Mouse (Mus musculus): Measurements from ENCODE around the gene Cdh10. TPM values are rescaled to one million over a fixed set of nuclear protein-coding genes. Genes with fewer than 3 reads are reported as not detected.

Cdh10 gene
- polyA plus RNA-seq, 1 experiment from 2014 or later, result not detected

- Histone ChIP-seq H3K36me3 (replicated peaks) (no peaks in the 10 kb centered on the region), H3K27me3 (no peaks in the 10 kb centered on the region), H3K9me3 (replicated peaks) (no peaks in the 10 kb centered on the region), H3K4me3 (replicated peaks) (no peak overlapping the region), H3K4me2 (no peak overlapping the region), H3K27ac (replicated peaks) (no peak overlapping the region), H3K9ac (no peak overlapping the region), H3K4me1 (replicated peaks) (no peaks in the 10 kb centered on the region)
- no peak for ATAC-seq (ENCODE audit: insufficient read depth)
- WGBS (ENCODE audit: insufficient replicate concordance), result 80% methylated on average over 3 of the region's 3 CpGs
These were observed 166.1 kb downstream of the Cdh10 start for GRCm38 (mm10) chr15:18984891-18985290.

GRCm38 (mm10) chr15:18987671-18988070 lies 168.9 kb downstream of the Cdh10 start:
- no peak for ATAC-seq (ENCODE audit: insufficient read depth)
- Histone ChIP-seq H3K27me3 (no peaks in the 10 kb centered on the region), H3K27ac (replicated peaks) (no peak overlapping the region), H3K4me3 (replicated peaks) (no peak overlapping the region), H3K9me3 (replicated peaks) (no peaks in the 10 kb centered on the region), H3K4me1 (replicated peaks) (no peaks in the 10 kb centered on the region), H3K36me3 (replicated peaks) (no peaks in the 10 kb centered on the region), H3K9ac (no peak overlapping the region), H3K4me2 (no peak overlapping the region)
- WGBS (ENCODE audit: insufficient replicate concordance), result 57% methylated on average over 1 of the region's 1 CpGs

- H3K27me3 ChIP-seq, result no peaks in the 10 kb centered on the region
- no peak overlapping the region for H3K4me3 ChIP-seq (replicated peaks)
- H3K27ac ChIP-seq (replicated peaks), result no peak overlapping the region
- no peaks in the 10 kb centered on the region for H3K9me3 ChIP-seq (replicated peaks)
- H3K36me3 ChIP-seq (replicated peaks), result no peaks in the 10 kb centered on the region
- no peak for ATAC-seq (ENCODE audit: insufficient read depth)
- H3K9ac ChIP-seq, result no peak overlapping the region
- no peaks in the 10 kb centered on the region for H3K4me1 ChIP-seq (replicated peaks)
- no peak overlapping the region for H3K4me2 ChIP-seq
These were observed 174.8 kb downstream of the Cdh10 start for GRCm38 (mm10) chr15:18993512-18993911.

- ATAC-seq (ENCODE audit: insufficient read depth), result no peak
- no peak overlapping the region for H3K4me2 ChIP-seq
- no peaks in the 10 kb centered on the region for H3K27me3 ChIP-seq
- H3K9ac ChIP-seq, result no peak overlapping the region
- H3K27ac ChIP-seq (replicated peaks), result no peak overlapping the region
- WGBS (ENCODE audit: insufficient replicate concordance), result 51% methylated on average over 4 of the region's 4 CpGs
- H3K36me3 ChIP-seq (replicated peaks), result no peaks in the 10 kb centered on the region
- H3K4me3 ChIP-seq (replicated peaks), result no peak overlapping the region
- H3K9me3 ChIP-seq (replicated peaks), result no peaks in the 10 kb centered on the region
- no peaks in the 10 kb centered on the region for H3K4me1 ChIP-seq (replicated peaks)
These were observed 175.5 kb downstream of the Cdh10 start for GRCm38 (mm10) chr15:18994294-18994693.

GRCm38 (mm10) chr15:19010829-19011228 lies 192.1 kb downstream of the Cdh10 start:
- Histone ChIP-seq H3K9me3 (replicated peaks) (no peaks in the 10 kb centered on the region), H3K4me1 (replicated peaks) (no peaks in the 10 kb centered on the region), H3K4me3 (replicated peaks) (no peak overlapping the region), H3K4me2 (no peak overlapping the region), H3K27ac (replicated peaks) (no peak overlapping the region), H3K36me3 (replicated peaks) (no peaks in the 10 kb centered on the region), H3K27me3 (no peaks in the 10 kb centered on the region), H3K9ac (no peak overlapping the region)
- WGBS (ENCODE audit: insufficient replicate concordance), result 76% methylated on average over 10 of the region's 10 CpGs
- no peak for ATAC-seq (ENCODE audit: insufficient read depth)

- Histone ChIP-seq H3K4me3 (replicated peaks) (no peak overlapping the region), H3K27ac (replicated peaks) (no peak overlapping the region), H3K9ac (no peak overlapping the region), H3K27me3 (no peaks in the 10 kb centered on the region), H3K9me3 (replicated peaks) (no peaks in the 10 kb centered on the region), H3K4me1 (replicated peaks) (no peaks in the 10 kb centered on the region), H3K4me2 (no peak overlapping the region), H3K36me3 (replicated peaks) (no peaks in the 10 kb centered on the region)
- no peak for ATAC-seq (ENCODE audit: insufficient read depth)
- 46% methylated on average over 3 of the region's 3 CpGs for WGBS (ENCODE audit: insufficient replicate concordance)
These were observed 214.2 kb downstream of the Cdh10 start for GRCm38 (mm10) chr15:19032983-19033382.

GRCm38 (mm10) chr15:19040077-19040476 lies 221.3 kb downstream of the Cdh10 start:
- 37% methylated on average over 1 of the region's 1 CpGs for WGBS (ENCODE audit: insufficient replicate concordance)
- Histone ChIP-seq H3K4me2 (no peak overlapping the region), H3K36me3 (replicated peaks) (no peaks in the 10 kb centered on the region), H3K9ac (no peak overlapping the region), H3K9me3 (replicated peaks) (no peaks in the 10 kb centered on the region), H3K27me3 (no peaks in the 10 kb centered on the region), H3K27ac (replicated peaks) (no peak overlapping the region), H3K4me1 (replicated peaks) (no peaks in the 10 kb centered on the region), H3K4me3 (replicated peaks) (no peak overlapping the region)
- ATAC-seq (ENCODE audit: insufficient read depth), result no peak
